Mouse (Mus musculus) intestine, embryonic 16.5 days (tissue): ENCODE measurements around the gene Rora. TPM values are rescaled to one million over a fixed set of nuclear protein-coding genes. Genes with fewer than 3 reads are reported as not detected.

Experiments
- ATAC-seq: fragments of 200-750 bp; cut with Nextera tagmentation; 2 replicates; pipeline ENCODE4 v1.8.0; 2017; ENCODE audit warnings: moderate TSS enrichment, moderate library complexity
- H3K27ac ChIP-seq: fragments of 300-500 bp; sonication (generic); 2 replicates; pipeline ENCODE4 v1.5.1; 2014; ENCODE audit warnings: mild to moderate bottlenecking, low read length
- H3K27me3 ChIP-seq: fragments of 300-500 bp; sonication (generic); replicated peaks from 2 replicates; pipeline ENCODE4 v1.6.1; 2014; ENCODE audit warnings: low read length, control low read depth, mixed read lengths; ENCODE audit not compliant: control insufficient read depth, insufficient read depth
- H3K36me3 ChIP-seq: fragments of 300-500 bp; sonication (generic); 2 replicates; pipeline ENCODE4 v1.6.1; 2014; ENCODE audit warnings: low read length, control low read depth; ENCODE audit not compliant: control insufficient read depth, insufficient read depth
- H3K4me1 ChIP-seq: fragments of 300-500 bp; sonication (generic); 2 replicates; pipeline ENCODE4 v1.6.1; 2014; ENCODE audit warnings: low read length, control low read depth, mixed read lengths; ENCODE audit not compliant: control insufficient read depth, insufficient read depth
- H3K4me2 ChIP-seq: fragments of 300-500 bp; sonication (generic); 2 replicates; pipeline ENCODE4 v1.6.1; 2014; ENCODE audit warnings: low read depth, low read length, control low read depth
- H3K4me3 ChIP-seq: fragments of 300-500 bp; sonication (generic); 2 replicates; pipeline ENCODE4 v1.5.1; 2014; ENCODE audit warnings: mild to moderate bottlenecking, low read length
- H3K9ac ChIP-seq: fragments of 300-500 bp; sonication (generic); 2 replicates; pipeline ENCODE4 v1.6.1; 2014; ENCODE audit warnings: low read depth, low read length
- H3K9me3 ChIP-seq: fragments of 300-500 bp; sonication (generic); 2 replicates; pipeline ENCODE4 v1.6.1; 2016; ENCODE audit warnings: low read length, control low read depth; ENCODE audit not compliant: control insufficient read depth
- WGBS: fragments of 180-500 bp; shearing (Covaris S2); extraction: QIAGEN DNeasy Blood & Tissue Kit; methylation state at CpG from one replicate; pipeline ENCODE4 v1.1.7; 2014; 5-methylcytosine and 5-hydroxymethylcytosine counted together
- polyA plus RNA-seq: library from polyadenylated mRNA; unstranded; fragments of >200 nt; fragmentation: Nextera tagmentation; extraction: Ambion mirVana; gene quantifications from 2 replicates; pipeline ENCODE4 v1.2.1, GENCODE M21; 2015

The Rora gene
- polyA plus RNA-seq, 1 experiment from 2014 or later, result 4.5 TPM

- ATAC-seq, result no peak
- no peak overlapping the region for H3K4me3 ChIP-seq
Measured at GRCm38 (mm10) chr9:69146937-69147336, 493.4 kb downstream of the Rora start.

GRCm38 (mm10) chr9:69150224-69150623 is 496.6 kb downstream of the Rora start:
- H3K4me2 ChIP-seq, result no peak overlapping the region
- H3K9me3 ChIP-seq, result no peaks in the 10 kb centered on the region
- no peak overlapping the region for H3K9ac ChIP-seq
- H3K36me3 ChIP-seq, result no peaks in the 10 kb centered on the region
- ATAC-seq, result no peak
- H3K4me3 ChIP-seq, result no peak overlapping the region
- WGBS, result 65% methylated on average over 14 of the region's 14 CpGs
- no peaks in the 10 kb centered on the region for H3K27me3 ChIP-seq
- no peak overlapping the region for H3K27ac ChIP-seq
- no peaks in the 10 kb centered on the region for H3K4me1 ChIP-seq

More at GRCm38 (mm10) chr9:69146937-69147336, 493.4 kb downstream of the Rora start:
- Histone ChIP-seq H3K4me1 (0 out of 2 replicates have a peak, but pooled peaks cover 4% of the 10 kb centered on the region), H3K9ac (no peak overlapping the region), H3K27ac (no peak overlapping the region), H3K36me3 (no peaks in the 10 kb centered on the region), H3K4me2 (no peak overlapping the region), H3K9me3 (no peaks in the 10 kb centered on the region), H3K27me3 (no peaks in the 10 kb centered on the region)
- 98% methylated on average over 1 of the region's 1 CpGs for WGBS

GRCm38 (mm10) chr9:69154684-69155083 is 501.1 kb downstream of the Rora start:
- ATAC-seq, result no peak
- Histone ChIP-seq H3K27ac (no peak overlapping the region), H3K9ac (no peak overlapping the region), H3K27me3 (no peaks in the 10 kb centered on the region), H3K4me1 (no peaks in the 10 kb centered on the region), H3K4me3 (no peak overlapping the region), H3K36me3 (no peaks in the 10 kb centered on the region), H3K4me2 (no peak overlapping the region), H3K9me3 (no peaks in the 10 kb centered on the region)
- WGBS, result 92% methylated on average over 5 of the region's 5 CpGs

GRCm38 (mm10) chr9:69155836-69156595 is 502.4 kb downstream of the Rora start:
- no peaks in the 10 kb centered on the region for H3K4me1 ChIP-seq
- no peak overlapping the region for H3K9ac ChIP-seq
- 53% methylated on average over 8 of the region's 8 CpGs for WGBS
- no peaks in the 10 kb centered on the region for H3K27me3 ChIP-seq
- H3K4me2 ChIP-seq, result no peak overlapping the region
- no peak overlapping the region for H3K27ac ChIP-seq
- no peak for ATAC-seq
- no peaks in the 10 kb centered on the region for H3K9me3 ChIP-seq
- no peaks in the 10 kb centered on the region for H3K36me3 ChIP-seq
- H3K4me3 ChIP-seq, result no peak overlapping the region

- Histone ChIP-seq H3K9me3 (no peaks in the 10 kb centered on the region), H3K36me3 (no peaks in the 10 kb centered on the region), H3K9ac (no peak overlapping the region), H3K27me3 (no peaks in the 10 kb centered on the region), H3K4me1 (no peaks in the 10 kb centered on the region), H3K4me2 (no peak overlapping the region), H3K27ac (no peak overlapping the region), H3K4me3 (no peak overlapping the region)
- no peak for ATAC-seq
- WGBS, result 84% methylated on average over 5 of the region's 5 CpGs
Measured at GRCm38 (mm10) chr9:69160818-69161217, 507.2 kb downstream of the Rora start.

- H3K9me3 ChIP-seq, result no peaks in the 10 kb centered on the region
- WGBS, result 68% methylated on average over 7 of the region's 7 CpGs
- H3K27me3 ChIP-seq, result no peaks in the 10 kb centered on the region
- ATAC-seq, result no peak
- H3K4me1 ChIP-seq, result no peaks in the 10 kb centered on the region
- H3K4me2 ChIP-seq, result no peak overlapping the region
- H3K4me3 ChIP-seq, result no peak overlapping the region
- H3K9ac ChIP-seq, result no peak overlapping the region
- no peak overlapping the region for H3K27ac ChIP-seq
- H3K36me3 ChIP-seq, result no peaks in the 10 kb centered on the region
Measured at GRCm38 (mm10) chr9:69164653-69165052, 511.1 kb downstream of the Rora start.

GRCm38 (mm10) chr9:69165096-69165836 is 511.7 kb downstream of the Rora start:
- Histone ChIP-seq H3K9ac (no peak overlapping the region), H3K4me2 (no peak overlapping the region), H3K9me3 (no peaks in the 10 kb centered on the region), H3K36me3 (no peaks in the 10 kb centered on the region), H3K27ac (no peak overlapping the region), H3K27me3 (no peaks in the 10 kb centered on the region), H3K4me3 (no peak overlapping the region), H3K4me1 (no peaks in the 10 kb centered on the region)
- no peak for ATAC-seq
- WGBS, result 72% methylated on average over 7 of the region's 7 CpGs

- Histone ChIP-seq H3K9me3 (no peaks in the 10 kb centered on the region), H3K27ac (no peak overlapping the region), H3K27me3 (no peaks in the 10 kb centered on the region), H3K4me2 (no peak overlapping the region), H3K36me3 (no peaks in the 10 kb centered on the region), H3K9ac (no peak overlapping the region), H3K4me1 (peaks cover 6% of the 10 kb centered on the region; the same call in 1 of the 2 replicates), H3K4me3 (no peak overlapping the region)
- 48% methylated on average over 6 of the region's 6 CpGs for WGBS
- no peak for ATAC-seq
Measured at GRCm38 (mm10) chr9:69174061-69174460, 520.5 kb downstream of the Rora start.

GRCm38 (mm10) chr9:69174527-69175116 is 521.0 kb downstream of the Rora start:
- Histone ChIP-seq H3K4me3 (no peak overlapping the region), H3K36me3 (no peaks in the 10 kb centered on the region), H3K4me2 (no peak overlapping the region), H3K4me1 (peaks cover 6% of the 10 kb centered on the region; the same call in 1 of the 2 replicates), H3K9me3 (no peaks in the 10 kb centered on the region), H3K27me3 (no peaks in the 10 kb centered on the region), H3K9ac (no peak overlapping the region), H3K27ac (no peak overlapping the region)
- peak; percentile 73 for ATAC-seq
- WGBS, result 40% methylated on average over 10 of the region's 10 CpGs
